Mouse (Mus musculus): Measurements from ENCODE around the gene Atp1a2.
"Not testable (repeated sequence)": the region's sequence is repeated elsewhere in the genome, so short reads cannot be mapped to it uniquely, and the experiment has no call there.

The Atp1a2 gene

DNA sequence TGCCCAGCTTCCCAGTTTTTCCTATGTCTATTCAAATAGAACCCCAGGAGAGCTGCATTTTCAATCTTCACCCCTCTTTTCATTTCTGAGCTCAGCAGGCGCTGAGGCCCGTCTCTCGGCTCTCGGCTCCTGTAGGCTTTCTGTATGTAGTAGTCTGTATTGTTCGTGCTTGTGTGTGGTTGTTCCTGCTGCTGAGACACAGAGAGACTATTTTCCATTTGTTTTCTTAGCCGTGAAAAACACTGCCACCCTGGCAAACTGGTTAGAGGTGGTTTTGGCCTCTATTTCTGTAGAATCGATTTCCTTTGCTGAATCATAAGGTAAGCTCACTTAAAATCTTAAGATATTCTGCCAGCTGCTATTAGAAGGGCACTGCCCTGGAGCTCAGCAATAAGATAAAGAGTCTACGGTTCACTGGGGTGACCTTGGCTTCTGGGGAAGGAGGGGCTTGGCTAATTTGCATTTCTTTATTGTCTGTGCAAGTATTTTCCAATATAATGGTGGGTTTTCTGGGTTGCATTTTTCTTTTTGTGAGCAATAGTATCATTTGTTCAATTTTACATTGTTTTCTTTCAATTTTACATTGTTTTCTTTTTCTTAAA lies 36.3 kb downstream of the Atp1a2 start, which contains the start of gene Igsf8:
Gene Igsf8 (plus strand): TSS at position 165 of the 602 bp plus-strand sequence.
- no peak for DNase-seq

DNA sequence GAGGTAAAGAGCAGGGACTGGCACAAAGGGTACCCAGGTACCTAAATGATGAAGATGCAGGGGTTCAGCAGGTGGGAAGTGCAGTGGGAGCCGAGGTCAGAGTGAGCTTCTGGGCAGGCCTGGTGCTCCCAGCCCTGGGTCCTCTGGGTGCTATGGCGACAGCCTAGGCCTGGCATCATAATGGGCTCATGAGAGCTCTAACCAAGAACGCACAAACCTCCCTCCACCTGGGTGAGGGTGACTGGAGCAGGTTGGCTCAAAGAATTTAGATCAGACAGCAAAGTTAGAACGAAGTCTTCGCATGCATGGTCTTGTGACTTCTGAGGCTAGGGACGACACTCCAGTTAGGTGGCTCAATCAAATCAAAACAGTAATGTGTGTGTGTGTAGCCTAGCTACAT lies 39.5 kb downstream of the Atp1a2 start, which contains the start of gene Atp1a4:
Gene Atp1a4 (minus strand): TSS at position 101 of the 400 bp plus-strand sequence.
- no peak for DNase-seq

DNA sequence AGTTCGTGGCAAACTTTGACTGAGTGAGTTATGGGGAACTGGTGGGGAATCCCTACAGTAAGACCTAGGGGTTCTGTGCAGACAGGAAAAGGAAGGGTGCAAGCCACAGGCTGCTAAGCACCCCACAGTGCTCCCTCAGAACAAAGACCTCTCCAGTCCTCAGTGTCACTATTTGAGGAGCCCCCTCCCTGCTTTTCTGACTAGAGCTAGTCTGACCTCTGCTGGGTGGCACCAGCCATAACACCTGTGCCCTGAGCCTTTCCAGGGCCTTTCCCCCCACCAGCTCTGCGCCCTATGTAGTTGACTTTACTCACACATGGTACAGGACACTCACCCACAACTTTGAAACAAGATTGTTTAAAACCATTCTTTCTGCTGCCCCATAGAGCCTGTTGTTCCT lies 50.2 kb downstream of the Atp1a2 start:
- DNase-seq: peak; percentile 22

DNA sequence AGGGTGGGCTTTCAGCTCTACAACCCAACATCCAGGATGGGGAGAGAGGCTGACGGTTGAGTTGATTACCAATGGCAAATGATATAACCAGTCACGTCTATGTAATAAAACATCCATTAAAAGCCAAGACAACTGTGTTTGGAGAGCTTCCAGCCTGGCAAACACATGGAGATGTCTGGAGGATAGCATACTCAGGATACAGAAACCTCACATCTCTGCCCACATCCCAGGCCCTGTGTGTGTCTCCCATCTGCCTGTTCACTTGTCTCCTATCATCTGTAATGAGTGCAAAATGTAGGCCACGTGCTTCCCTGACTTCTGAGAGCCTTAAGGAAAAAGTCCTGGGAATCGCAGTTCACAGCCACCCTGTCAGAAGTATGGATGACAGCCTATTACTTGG lies 50.6 kb downstream of the Atp1a2 start:
- no peak for DNase-seq

DNA sequence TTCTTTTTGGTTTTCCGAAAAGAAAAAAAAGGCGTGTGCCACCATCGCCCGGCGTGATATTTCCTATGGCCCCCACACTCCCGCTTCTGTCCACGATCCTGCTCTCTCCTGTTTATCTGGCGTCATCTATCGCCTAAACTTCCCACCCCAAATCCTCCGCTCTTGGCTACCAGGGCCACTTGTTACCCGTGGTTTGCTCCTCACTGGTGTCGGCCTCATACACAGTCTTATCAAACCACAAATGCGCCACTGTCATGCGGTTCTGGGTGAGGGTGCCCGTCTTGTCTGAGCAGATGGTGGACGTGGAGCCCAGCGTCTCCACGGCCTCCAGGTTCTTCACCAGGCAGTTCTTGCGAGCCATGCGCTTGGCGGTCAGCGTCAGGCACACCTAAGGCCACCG lies 53.2 kb downstream of the Atp1a2 start:
- not testable (repeated sequence) for DNase-seq

DNA sequence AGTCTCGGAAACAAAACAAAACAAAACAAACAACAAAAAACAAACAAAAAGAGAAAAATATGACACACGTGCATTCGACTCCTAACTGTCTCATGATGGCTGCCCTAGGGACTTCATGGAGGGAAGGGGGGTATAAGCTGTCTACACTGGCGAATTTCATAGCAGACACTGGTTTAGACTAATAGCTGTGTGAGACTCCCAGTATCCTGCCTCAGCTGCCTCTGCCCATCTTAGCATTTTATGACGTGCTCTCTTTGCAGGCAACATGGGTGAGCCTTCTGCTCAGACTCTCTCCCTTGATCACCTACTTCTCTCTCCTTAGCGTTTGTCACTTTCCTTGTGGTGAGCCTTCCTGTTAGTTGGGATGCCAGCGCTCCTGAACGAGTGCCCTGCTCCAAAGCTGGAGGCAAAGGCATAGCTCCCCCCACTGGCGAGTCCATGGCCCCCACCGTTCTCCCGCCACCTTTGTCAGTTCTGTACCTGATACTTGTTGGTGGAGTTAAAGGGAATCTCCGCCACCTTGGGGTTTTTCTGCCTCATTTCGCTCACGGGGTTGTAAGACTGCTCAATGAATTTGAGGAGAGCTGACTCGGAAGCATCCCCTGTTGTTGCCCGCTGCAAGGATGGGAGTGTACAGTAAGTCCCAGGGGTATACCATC lies 54.2 kb downstream of the Atp1a2 start:
- DNase-seq: no peak

DNA sequence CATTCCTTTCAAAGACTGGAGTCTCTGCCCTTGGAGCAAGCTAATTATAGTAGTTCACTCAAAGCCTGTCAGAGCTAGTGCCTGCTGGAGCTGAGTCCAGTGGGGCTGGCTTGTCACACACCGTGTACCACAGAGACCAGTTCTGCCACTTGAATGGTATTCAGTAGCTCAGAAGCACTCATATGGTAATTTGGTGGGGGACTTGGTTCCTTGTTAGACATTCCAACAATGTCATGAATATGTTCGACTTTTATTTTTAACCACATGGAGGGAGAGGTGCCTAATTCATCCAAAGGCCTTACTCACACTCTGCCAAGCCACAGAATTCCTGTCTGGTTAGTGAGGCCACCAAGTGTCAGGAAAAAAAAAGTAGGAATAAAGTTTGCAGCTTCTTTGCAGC lies 55.5 kb downstream of the Atp1a2 start:
- peak; percentile 60 for DNase-seq

DNA sequence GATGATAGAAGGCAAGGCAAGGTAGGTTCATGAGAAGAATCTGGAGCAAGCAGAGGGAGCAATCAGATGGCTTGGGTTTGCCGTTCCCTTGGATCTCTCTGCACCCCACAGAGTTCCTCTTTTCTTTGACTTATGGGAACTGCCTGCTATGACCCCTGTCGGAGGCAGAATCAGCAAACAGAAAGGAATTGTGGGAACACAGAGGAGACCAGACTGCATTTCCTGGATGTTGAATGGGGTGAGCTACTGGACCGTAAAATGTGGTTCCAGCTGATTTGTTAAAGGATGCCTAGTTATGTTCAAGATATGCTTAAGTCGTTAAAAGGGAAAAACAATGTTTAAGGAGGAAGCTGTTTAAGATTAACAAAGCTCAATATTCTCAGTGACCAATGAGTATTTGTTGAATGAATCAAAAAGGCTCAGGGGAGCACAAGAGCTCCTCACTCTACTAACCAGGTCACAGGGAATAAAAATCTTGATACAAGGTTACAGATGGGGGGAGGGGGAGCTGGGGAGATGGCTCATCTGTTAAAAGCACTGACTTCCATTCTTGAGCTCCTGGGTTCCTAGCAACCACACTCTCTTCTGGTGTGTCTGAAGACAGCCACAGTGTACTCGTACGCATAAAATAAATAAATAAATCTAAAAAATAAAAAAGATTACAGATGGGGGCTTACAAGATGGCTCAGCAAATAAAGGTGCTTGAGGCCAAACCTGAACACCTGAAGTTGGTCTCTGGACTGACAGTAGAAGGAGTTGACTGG lies 56.7 kb downstream of the Atp1a2 start:
- DNase-seq: no peak

DNA sequence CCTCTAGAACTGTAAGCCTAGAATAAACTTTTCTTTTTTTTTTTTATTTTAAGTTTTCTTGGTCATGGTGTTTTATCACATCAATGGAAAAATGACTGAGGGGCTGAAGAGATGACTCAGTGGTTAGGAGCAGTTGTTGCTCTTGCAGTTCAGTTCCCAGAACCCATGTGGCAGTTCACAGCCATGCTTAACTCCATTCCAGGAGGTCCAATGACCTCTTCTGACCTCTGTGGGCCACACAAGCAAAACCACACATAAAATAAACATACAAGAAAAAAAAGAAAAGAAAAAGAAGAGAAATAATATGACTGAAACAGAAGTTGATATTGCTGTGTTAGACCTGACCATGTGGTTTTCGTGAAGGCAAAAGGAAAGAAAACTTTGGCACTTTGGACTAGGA lies 68.6 kb downstream of the Atp1a2 start:
- no peak for DNase-seq

DNA sequence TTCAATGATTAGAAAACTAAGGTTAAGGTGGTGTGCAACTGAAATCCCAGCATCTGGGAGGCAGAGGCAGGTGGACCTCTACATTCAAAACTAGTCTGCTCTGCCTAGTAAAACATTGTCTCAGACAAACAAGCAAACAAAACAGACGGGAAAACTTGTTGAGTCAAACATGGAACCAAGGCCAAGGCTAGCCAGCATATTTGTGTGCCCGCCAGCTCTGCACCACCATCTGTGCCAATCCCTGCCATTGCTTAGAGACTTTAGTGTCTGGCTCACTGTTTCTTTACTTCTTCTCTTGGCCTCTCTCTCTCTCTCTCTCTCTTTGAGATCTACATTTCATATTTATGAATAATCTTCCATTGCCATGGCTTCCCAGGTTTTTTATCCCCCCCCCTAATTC lies 69.7 kb downstream of the Atp1a2 start:
- no peak for DNase-seq

Measured in kidney, adult 18-20 months (tissue).